Mouse (Mus musculus) layer of hippocampus, postnatal 10 days (tissue): ENCODE measurements around the gene Hsd17b12. TPM values are rescaled to one million over a fixed set of nuclear protein-coding genes. Genes with fewer than 3 reads are reported as not detected.

Experiments used
- DNase-seq, 2 experiments: peaks; one replicate each; pipeline ENCODE4 v3.0.0; 2021; ENCODE audit warnings: low spot score in 2 of 2
- long read RNA-seq: library from polyadenylated mRNA; stranded (forward); transcript quantifications from one replicate; pipeline ENCODE4 v2.0.0, GENCODE M21; 2023
- total RNA-seq, 2 experiments: library from RNA; stranded (reverse); gene quantifications; 2 replicates each; pipeline ENCODE4 v1.2.3; 2021

Gene Hsd17b12
- total RNA-seq = 10 to 100 TPM; 82.7 to 87.5 TPM
- long read RNA-seq, transcript Hsd17b12-201 (11 exons, 1,902 nt) = major isoform, 35 of 56 reads
- long read RNA-seq, partial matches to known transcripts = 19 of 56 reads
- long read RNA-seq, other reads (novel, unspliced or antisense) = 2 of 56 reads

- DNase-seq = peak; percentile 98
These were observed at the start of gene Hsd17b12 for GRCm38 (mm10) chr2:94157592-94158519. Gene Hsd17b12, minus strand, starts transcription at chr2:94157964.

GRCm38 (mm10) chr2:94184906-94185305 is 27.1 kb upstream of the Hsd17b12 start:
- no peak for DNase-seq

- no peak for DNase-seq
These were observed 26.4 kb upstream of the Hsd17b12 start for GRCm38 (mm10) chr2:94184142-94184541.

- no peak for DNase-seq
These were observed 21.3 kb upstream of the Hsd17b12 start for GRCm38 (mm10) chr2:94179030-94179407.

- DNase-seq = peak; percentile 83 to 85
These were observed 20.7 kb upstream of the Hsd17b12 start for GRCm38 (mm10) chr2:94178321-94179029.

GRCm38 (mm10) chr2:94177294-94177693 is 19.5 kb upstream of the Hsd17b12 start:
- DNase-seq = no peak

- no peak for DNase-seq
These were observed 18.6 kb upstream of the Hsd17b12 start for GRCm38 (mm10) chr2:94176381-94176780.

- no peak for DNase-seq
These were observed 15.8 kb upstream of the Hsd17b12 start for GRCm38 (mm10) chr2:94173549-94173948.

GRCm38 (mm10) chr2:94163207-94163606 is 5.4 kb upstream of the Hsd17b12 start:
- no peak for DNase-seq

GRCm38 (mm10) chr2:94162141-94162540 is 4.4 kb upstream of the Hsd17b12 start:
- DNase-seq = no peak

- no peak for DNase-seq
These were observed 738 bp upstream of the Hsd17b12 start for GRCm38 (mm10) chr2:94158520-94158884.

- no peak for DNase-seq
These were observed 713 bp downstream of the Hsd17b12 start for GRCm38 (mm10) chr2:94157051-94157450.

- DNase-seq = no peak
These were observed 12.6 kb downstream of the Hsd17b12 start for GRCm38 (mm10) chr2:94145146-94145542.

- DNase-seq = no peak
These were observed 13.1 kb downstream of the Hsd17b12 start for GRCm38 (mm10) chr2:94144520-94145145.

- no peak for DNase-seq
These were observed 16.5 kb downstream of the Hsd17b12 start for GRCm38 (mm10) chr2:94141293-94141692.

- DNase-seq = peak in 1 of 2 experiments; percentile 20
These were observed 19.0 kb downstream of the Hsd17b12 start for GRCm38 (mm10) chr2:94138469-94139390.

- DNase-seq = no peak
These were observed 20.9 kb downstream of the Hsd17b12 start for GRCm38 (mm10) chr2:94136837-94137236.

- no peak for DNase-seq
These were observed 29.3 kb downstream of the Hsd17b12 start for GRCm38 (mm10) chr2:94128496-94128895.

GRCm38 (mm10) chr2:94122182-94123041 is 35.4 kb downstream of the Hsd17b12 start:
- peak; percentile 20 to 26 for DNase-seq
